Mouse (Mus musculus) cerebellum, postnatal 25 days (tissue): ENCODE data around the gene Babam2.
"Not testable (repeated sequence)": the region's sequence is repeated elsewhere in the genome, so short reads cannot be mapped to it uniquely, and the experiment has no call there.

Source experiments
- DNase-seq, 2 experiments: peaks; one replicate each; pipeline ENCODE4 v3.0.0; 2021; ENCODE audit warnings: mixed read lengths in 2 of 2

Gene Babam2

GRCm38 (mm10) chr5:31949389-31949788 lies 251.9 kb downstream of the Babam2 start:
- no peak for DNase-seq

GRCm38 (mm10) chr5:31950532-31950931 lies 253.0 kb downstream of the Babam2 start:
- no peak for DNase-seq

GRCm38 (mm10) chr5:31955184-31955583 lies 257.7 kb downstream of the Babam2 start:
- no peak for DNase-seq

GRCm38 (mm10) chr5:31956336-31956735 lies 258.9 kb downstream of the Babam2 start:
- no peak for DNase-seq

- peak; percentile 29 to 60 for DNase-seq
Observed at GRCm38 (mm10) chr5:31959886-31960285, 262.4 kb downstream of the Babam2 start.

- DNase-seq: no peak
Observed at GRCm38 (mm10) chr5:31961423-31961822, 263.9 kb downstream of the Babam2 start.

GRCm38 (mm10) chr5:31962346-31962745 lies 264.9 kb downstream of the Babam2 start:
- DNase-seq: no peak

- DNase-seq: no peak
Observed at GRCm38 (mm10) chr5:31963352-31963751, 265.9 kb downstream of the Babam2 start.

- DNase-seq: no peak
Observed at GRCm38 (mm10) chr5:31963851-31964250, 266.4 kb downstream of the Babam2 start.

- DNase-seq: no peak
Observed at GRCm38 (mm10) chr5:31966741-31967140, 269.3 kb downstream of the Babam2 start.

- peak; percentile 36 to 57 for DNase-seq
Observed at GRCm38 (mm10) chr5:31967526-31967925, 270.0 kb downstream of the Babam2 start.

- DNase-seq: peak; percentile 47 to 54
Observed at GRCm38 (mm10) chr5:31968046-31968506, 270.6 kb downstream of the Babam2 start.

GRCm38 (mm10) chr5:31972416-31972815 lies 274.9 kb downstream of the Babam2 start:
- not testable (repeated sequence) for DNase-seq

- no peak for DNase-seq
Observed at GRCm38 (mm10) chr5:31974614-31975168, 277.2 kb downstream of the Babam2 start.

GRCm38 (mm10) chr5:31982061-31982460 lies 284.6 kb downstream of the Babam2 start:
- no peak for DNase-seq

GRCm38 (mm10) chr5:31983161-31983560 lies 285.7 kb downstream of the Babam2 start:
- DNase-seq: no peak

GRCm38 (mm10) chr5:31983817-31984368 lies 286.4 kb downstream of the Babam2 start:
- no peak for DNase-seq

GRCm38 (mm10) chr5:31984369-31984961 lies 287.0 kb downstream of the Babam2 start:
- DNase-seq: no peak

- DNase-seq: no peak
Observed at GRCm38 (mm10) chr5:31985021-31985420, 287.5 kb downstream of the Babam2 start.

- no peak for DNase-seq
Observed at GRCm38 (mm10) chr5:31987541-31988307, 290.2 kb downstream of the Babam2 start.

- no peak for DNase-seq
Observed at GRCm38 (mm10) chr5:31997189-31997954, 299.9 kb downstream of the Babam2 start.

- DNase-seq: no peak
Observed at GRCm38 (mm10) chr5:31998806-31999205, 301.3 kb downstream of the Babam2 start.

- no peak for DNase-seq
Observed at GRCm38 (mm10) chr5:32000076-32000475, 302.6 kb downstream of the Babam2 start.
